Mouse (Mus musculus): ENCODE results near the gene Cox7a1. TPM values are rescaled to one million over a fixed set of nuclear protein-coding genes. Genes with fewer than 3 reads are reported as not detected.

Cox7a1 gene
- polyA plus RNA-seq, 1 experiment, result 112 TPM

DNA sequence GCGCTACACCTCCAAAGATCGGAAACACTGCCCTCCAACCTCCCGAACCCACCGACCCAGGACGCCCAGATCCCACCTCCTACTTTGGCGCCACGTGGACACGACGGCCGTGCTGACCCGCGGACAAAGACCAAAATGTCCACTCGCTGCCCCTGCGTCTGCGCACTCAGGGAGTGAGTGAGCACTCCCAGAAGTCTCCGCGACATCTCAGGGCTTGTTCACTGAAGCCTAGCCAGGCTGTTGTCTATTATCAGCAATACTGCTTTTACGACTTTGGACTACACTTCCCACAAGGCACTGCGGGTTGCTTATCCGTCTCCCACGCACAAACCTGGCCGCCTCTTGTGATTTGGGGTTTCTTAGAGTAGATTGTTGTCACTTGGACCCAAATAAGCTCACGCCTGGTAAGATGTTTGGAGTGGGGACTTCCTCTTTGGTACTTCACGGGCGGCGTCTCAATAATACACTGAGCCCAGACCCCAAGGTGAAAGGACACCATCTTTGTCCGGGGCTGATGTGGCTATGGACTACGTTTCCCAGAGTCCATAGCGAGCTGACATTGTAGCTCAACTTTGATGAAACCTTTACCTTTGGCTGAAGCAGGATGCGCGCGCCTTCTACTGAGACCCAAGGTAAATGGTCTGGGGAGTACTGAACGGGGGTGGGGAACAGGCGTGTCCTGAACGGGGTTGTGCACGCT is 14.2 kb upstream of the Cox7a1 start, which contains the start of gene Zfp146:
Zfp146 (minus strand) TSS at position 168 of the 700 bp plus-strand sequence.
- H3ac ChIP-seq (ENCODE audit: control insufficient read depth, insufficient read length), result peak within 1 kb of the TSS; percentile 70
- peak within 1 kb of the TSS; percentile 72 for H3K4me3 ChIP-seq
- no peak for TF ChIP-seq MYOG (IDR thresholded peaks at IDR 0.05; ENCODE audit: control insufficient read depth in 1 of 3, insufficient read depth in 1 of 3, insufficient read length in 2 of 3, low read depth in 2 of 3)
- peak; percentile 99 for TF ChIP-seq POLR2A (IDR thresholded peaks at IDR 0.05; ENCODE audit: insufficient read length, low read depth)
- no peak for TF ChIP-seq TCF3 (IDR thresholded peaks at IDR 0.05; ENCODE audit: insufficient read length, low read depth)
- TF ChIP-seq REST (IDR thresholded peaks at IDR 0.05; ENCODE audit: insufficient read depth, insufficient read length), result peak; percentile 13
- TF ChIP-seq MYOD1 (IDR thresholded peaks at IDR 0.05; ENCODE audit: control insufficient read depth in 1 of 3, insufficient read length in 2 of 3, low read depth in 2 of 3), result no peak
- TF ChIP-seq E2F4 (IDR thresholded peaks at IDR 0.05; ENCODE audit: insufficient read depth), result no peak
- no peak for TF ChIP-seq CEBPB (IDR thresholded peaks at IDR 0.05; ENCODE audit: insufficient read depth, poor library complexity, severe bottlenecking)
- peak; percentile 46 for TF ChIP-seq USF1 (IDR thresholded peaks at IDR 0.05; ENCODE audit: low read depth)
- TF ChIP-seq SRF (IDR thresholded peaks at IDR 0.05; ENCODE audit: control insufficient read depth, insufficient read length, low read depth), result peak; percentile 37
- peak; percentile 78 for TF ChIP-seq MAX (IDR thresholded peaks at IDR 0.05; ENCODE audit: low read depth)
- no peak for TF ChIP-seq TCF12 (IDR thresholded peaks at IDR 0.05; ENCODE audit: insufficient read depth, poor library complexity, severe bottlenecking)
- TF ChIP-seq POLR2AphosphoS2 (IDR thresholded peaks at IDR 0.05; ENCODE audit: insufficient read length, low read depth), result peak; percentile 98
- H3K36me3 ChIP-seq (ENCODE audit: control insufficient read depth, insufficient read depth), result peaks cover 8% of the 10 kb centered on the region
- peak within 1 kb of the TSS; percentile 96 for H3K4me2 ChIP-seq (ENCODE audit: low read depth)
- H3K79me2 ChIP-seq (ENCODE audit: control insufficient read depth, insufficient read depth), result peaks cover 47% of the 10 kb centered on the region
- no peaks in the 10 kb centered on the region for H3K27me3 ChIP-seq (ENCODE audit: control insufficient read depth, insufficient read depth, insufficient read length)

DNA sequence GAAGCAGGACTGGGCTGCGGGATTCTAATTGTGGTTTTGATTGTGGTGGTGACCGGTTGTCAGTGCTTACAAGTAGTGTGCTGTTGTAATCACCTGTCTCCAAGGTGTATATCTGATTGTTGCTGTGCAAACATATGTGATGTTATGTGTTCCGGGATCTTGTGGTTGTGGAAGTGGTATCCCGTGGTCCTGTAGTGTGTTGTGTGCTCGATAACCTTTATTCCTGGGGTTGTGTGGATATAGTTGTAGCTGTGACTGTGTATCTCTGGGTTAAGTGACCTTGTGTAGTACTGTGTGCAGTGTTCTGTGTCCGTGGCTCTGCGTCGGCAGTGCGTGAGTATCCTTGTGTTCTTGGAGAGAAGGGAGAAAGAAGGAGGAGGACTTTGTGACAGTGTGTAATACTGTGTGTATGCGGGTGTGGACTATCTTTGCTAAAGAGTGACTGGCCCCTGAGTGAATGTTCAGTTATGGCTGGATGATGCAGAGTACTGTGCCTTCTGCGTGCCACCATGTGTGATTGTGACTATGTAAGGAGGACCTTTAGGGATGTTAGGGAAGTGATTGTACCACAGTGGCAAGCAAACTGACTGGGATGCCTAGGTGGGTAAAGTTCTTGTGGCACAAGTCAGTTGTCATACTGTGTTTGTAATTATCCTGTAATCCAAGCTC is 13.5 kb upstream of the Cox7a1 start:
- Histone ChIP-seq H3ac (ENCODE audit: control insufficient read depth, insufficient read length) (peak overlapping the region; percentile 70), H3K79me2 (ENCODE audit: control insufficient read depth, insufficient read depth) (peaks cover 40% of the 10 kb centered on the region), H3K36me3 (ENCODE audit: control insufficient read depth, insufficient read depth) (peaks cover 5% of the 10 kb centered on the region), H3K4me2 (ENCODE audit: low read depth) (peak overlapping the region; percentile 96), H3K4me3 (peak overlapping the region; percentile 72), H3K27me3 (ENCODE audit: control insufficient read depth, insufficient read depth, insufficient read length) (no peaks in the 10 kb centered on the region)
- TF ChIP-seq SRF (IDR thresholded peaks at IDR 0.05; ENCODE audit: control insufficient read depth, insufficient read length, low read depth) (no peak), POLR2AphosphoS2 (IDR thresholded peaks at IDR 0.05; ENCODE audit: insufficient read length, low read depth) (no peak), REST (IDR thresholded peaks at IDR 0.05; ENCODE audit: insufficient read depth, insufficient read length) (no peak), MYOG (IDR thresholded peaks at IDR 0.05; ENCODE audit: control insufficient read depth in 1 of 3, insufficient read depth in 1 of 3, insufficient read length in 2 of 3, low read depth in 2 of 3) (no peak), E2F4 (IDR thresholded peaks at IDR 0.05; ENCODE audit: insufficient read depth) (no peak), TCF12 (IDR thresholded peaks at IDR 0.05; ENCODE audit: insufficient read depth, poor library complexity, severe bottlenecking) (no peak), CEBPB (IDR thresholded peaks at IDR 0.05; ENCODE audit: insufficient read depth, poor library complexity, severe bottlenecking) (no peak), MAX (IDR thresholded peaks at IDR 0.05; ENCODE audit: low read depth) (no peak), MYOD1 (IDR thresholded peaks at IDR 0.05; ENCODE audit: control insufficient read depth in 1 of 3, insufficient read length in 2 of 3, low read depth in 2 of 3) (no peak), TCF3 (IDR thresholded peaks at IDR 0.05; ENCODE audit: insufficient read length, low read depth) (no peak), POLR2A (IDR thresholded peaks at IDR 0.05; ENCODE audit: insufficient read length, low read depth) (no peak), USF1 (IDR thresholded peaks at IDR 0.05; ENCODE audit: low read depth) (no peak)

GRCm38 (mm10) chr7:30176474-30176873 is 7.5 kb upstream of the Cox7a1 start:
- Histone ChIP-seq H3K4me3 (no peak overlapping the region), H3ac (ENCODE audit: control insufficient read depth, insufficient read length) (no peak overlapping the region), H3K79me2 (ENCODE audit: control insufficient read depth, insufficient read depth) (no peaks in the 10 kb centered on the region), H3K27me3 (ENCODE audit: control insufficient read depth, insufficient read depth, insufficient read length) (no peaks in the 10 kb centered on the region), H3K36me3 (ENCODE audit: control insufficient read depth, insufficient read depth) (peaks cover 5% of the 10 kb centered on the region), H3K4me2 (ENCODE audit: low read depth) (no peak overlapping the region)
- TF ChIP-seq MAX (IDR thresholded peaks at IDR 0.05; ENCODE audit: low read depth) (no peak), MYOG (IDR thresholded peaks at IDR 0.05; ENCODE audit: control insufficient read depth in 1 of 3, insufficient read depth in 1 of 3, insufficient read length in 2 of 3, low read depth in 2 of 3) (no peak), MYOD1 (IDR thresholded peaks at IDR 0.05; ENCODE audit: control insufficient read depth in 1 of 3, insufficient read length in 2 of 3, low read depth in 2 of 3) (no peak)

DNA sequence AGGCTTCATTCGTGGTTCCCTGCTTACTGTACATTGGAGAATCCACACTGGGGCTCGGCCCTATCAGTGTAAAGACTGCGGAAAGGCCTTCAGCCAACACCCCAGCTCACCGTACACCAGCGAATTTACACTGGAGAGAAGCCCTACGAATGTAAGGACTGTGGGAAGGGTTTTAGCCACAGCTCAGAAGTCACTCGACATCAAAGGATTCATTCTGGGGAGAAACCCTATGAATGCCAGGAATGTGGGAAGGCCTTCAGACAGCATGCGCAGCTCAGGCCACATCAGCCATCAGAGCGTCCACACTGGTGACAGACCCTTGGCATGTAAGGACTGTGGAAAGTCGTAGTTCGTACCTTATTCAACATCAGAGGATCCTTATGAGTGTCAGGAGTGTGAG is 5.7 kb upstream of the Cox7a1 start:
- TF ChIP-seq CEBPB (IDR thresholded peaks at IDR 0.05; ENCODE audit: insufficient read depth, poor library complexity, severe bottlenecking) (no peak), REST (IDR thresholded peaks at IDR 0.05; ENCODE audit: insufficient read depth, insufficient read length) (no peak), TCF12 (IDR thresholded peaks at IDR 0.05; ENCODE audit: insufficient read depth, poor library complexity, severe bottlenecking) (no peak), POLR2AphosphoS2 (IDR thresholded peaks at IDR 0.05; ENCODE audit: insufficient read length, low read depth) (no peak), TCF3 (IDR thresholded peaks at IDR 0.05; ENCODE audit: insufficient read length, low read depth) (no peak), POLR2A (IDR thresholded peaks at IDR 0.05; ENCODE audit: insufficient read length, low read depth) (no peak), MYOD1 (IDR thresholded peaks at IDR 0.05; ENCODE audit: control insufficient read depth in 1 of 3, insufficient read length in 2 of 3, low read depth in 2 of 3) (no peak), E2F4 (IDR thresholded peaks at IDR 0.05; ENCODE audit: insufficient read depth) (no peak), MAX (IDR thresholded peaks at IDR 0.05; ENCODE audit: low read depth) (no peak), SRF (IDR thresholded peaks at IDR 0.05; ENCODE audit: control insufficient read depth, insufficient read length, low read depth) (no peak), MYOG (IDR thresholded peaks at IDR 0.05; ENCODE audit: control insufficient read depth in 1 of 3, insufficient read depth in 1 of 3, insufficient read length in 2 of 3, low read depth in 2 of 3) (no peak), USF1 (IDR thresholded peaks at IDR 0.05; ENCODE audit: low read depth) (no peak)
- Histone ChIP-seq H3ac (ENCODE audit: control insufficient read depth, insufficient read length) (no peak overlapping the region), H3K79me2 (ENCODE audit: control insufficient read depth, insufficient read depth) (no peaks in the 10 kb centered on the region), H3K36me3 (ENCODE audit: control insufficient read depth, insufficient read depth) (peaks cover 5% of the 10 kb centered on the region), H3K27me3 (ENCODE audit: control insufficient read depth, insufficient read depth, insufficient read length) (no peaks in the 10 kb centered on the region), H3K4me3 (no peak overlapping the region), H3K4me2 (ENCODE audit: low read depth) (no peak overlapping the region)

Measured in myocyte (in vitro differentiated cells).